Mouse (Mus musculus) heart, postnatal 0 days (tissue): ENCODE data around the gene Six5. TPM values are rescaled to one million over a fixed set of nuclear protein-coding genes. Genes with fewer than 3 reads are reported as not detected.

Experiments
- ATAC-seq: fragments of 200-750 bp; cut with Nextera tagmentation; 2 replicates; pipeline ENCODE4 v1.8.0; 2017; ENCODE audit warnings: low read depth, moderate number of reproducible peaks, moderate library complexity; ENCODE audit not compliant: insufficient read depth
- DNase-seq: peaks from one replicate; pipeline ENCODE4 v3.0.0-alpha.2; 2016; ENCODE audit warnings: low spot score
- H3K27ac ChIP-seq: fragments of 300-500 bp; sonication (generic); 2 replicates; pipeline ENCODE4 v1.5.1; 2014; ENCODE audit warnings: low read depth, mild to moderate bottlenecking
- H3K27me3 ChIP-seq: fragments of 300-500 bp; sonication (generic); 2 replicates; pipeline ENCODE4 v1.6.1; 2014; ENCODE audit warnings: low read length, mixed read lengths; ENCODE audit not compliant: control insufficient read depth, insufficient read depth
- H3K36me3 ChIP-seq: fragments of 300-500 bp; sonication (generic); replicated peaks from 2 replicates; pipeline ENCODE4 v1.6.1; 2014; ENCODE audit warnings: low read length, mixed read lengths; ENCODE audit not compliant: control insufficient read depth, insufficient read depth
- H3K4me1 ChIP-seq: fragments of 300-500 bp; sonication (generic); 2 replicates; pipeline ENCODE4 v1.6.1; 2014; ENCODE audit warnings: antibody characterized with exemption; ENCODE audit not compliant: control insufficient read depth, insufficient read depth
- H3K4me2 ChIP-seq: fragments of 300-500 bp; sonication (generic); 2 replicates; pipeline ENCODE4 v1.6.1; 2014; ENCODE audit warnings: low read depth, mild to moderate bottlenecking, low read length, moderate library complexity
- H3K4me3 ChIP-seq: fragments of 300-500 bp; sonication (generic); 2 replicates; pipeline ENCODE4 v1.5.1; 2014; ENCODE audit warnings: low read depth, low read length
- H3K9ac ChIP-seq: fragments of 300-500 bp; sonication (generic); replicated peaks from 2 replicates; pipeline ENCODE4 v1.6.1; 2014; ENCODE audit warnings: low read depth, low read length, mixed read lengths
- H3K9me3 ChIP-seq: fragments of 300-500 bp; sonication (generic); replicated peaks from 2 replicates; pipeline ENCODE4 v1.6.1; 2016; ENCODE audit warnings: low read length; ENCODE audit not compliant: control insufficient read depth
- CTCF ChIP-seq: IDR thresholded peaks from 2 replicates; pipeline ENCODE4 v1.5.1; 2016; ENCODE audit warnings: antibody characterized with exemption, control low read depth, low read depth
- EP300 ChIP-seq: IDR thresholded peaks from 2 replicates; pipeline ENCODE4 v1.6.1; 2016; ENCODE audit warnings: antibody characterized with exemption, low read depth
- WGBS: fragments of 180-500 bp; shearing (Covaris S2); extraction: QIAGEN DNeasy Blood & Tissue Kit; methylation state at CpG from one replicate; pipeline ENCODE4 v1.1.7; 2014; 5-methylcytosine and 5-hydroxymethylcytosine counted together
- polyA plus RNA-seq: library from polyadenylated mRNA; unstranded; fragments of >200 nt; fragmentation: Nextera tagmentation; extraction: Ambion mirVana; gene quantifications from 2 replicates; pipeline ENCODE4 v1.2.1, GENCODE M21; 2015
- total RNA-seq: library from RNA; depleted of rRNA; stranded (reverse); fragments of >200 nt; gene quantifications from 2 replicates; pipeline ENCODE4 v1.2.3, GENCODE M21; 2014; ENCODE audit warnings: low replicate concordance

Six5 gene
- total and polyA plus RNA-seq, 2 experiments from 2014 or later, result 3.8 to 21.0 TPM

DNA sequence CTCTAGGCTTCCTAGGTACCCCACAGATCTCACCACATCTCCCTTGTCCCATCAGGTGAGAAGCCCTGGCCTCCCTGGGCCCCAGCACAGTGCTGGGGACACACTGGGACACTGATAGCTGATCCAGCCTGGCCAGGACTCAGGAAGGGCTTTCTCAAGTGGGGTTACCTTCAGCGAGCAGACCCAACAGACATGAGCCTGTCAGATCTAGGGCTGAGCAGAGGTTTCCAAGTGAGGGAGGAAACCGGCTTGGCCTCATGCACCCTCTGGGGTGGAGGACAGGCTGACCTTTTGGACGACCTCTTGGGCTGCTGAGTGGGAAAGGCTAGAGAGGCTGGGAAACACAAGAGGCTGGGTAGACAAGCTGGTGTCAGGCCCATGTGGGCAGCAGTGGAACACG lies 43.2 kb upstream of the Six5 start:
- Histone ChIP-seq H3K9me3 (no peaks in the 10 kb centered on the region), H3K4me2 (no peak overlapping the region), H3K27ac (no peak overlapping the region), H3K4me1 (no peaks in the 10 kb centered on the region), H3K4me3 (no peak overlapping the region), H3K27me3 (no peaks in the 10 kb centered on the region), H3K36me3 (peaks cover 59% of the 10 kb centered on the region), H3K9ac (no peak overlapping the region)
- DNase-seq, result no peak
- TF ChIP-seq CTCF, result no peak
- TF ChIP-seq EP300, result no peak
- WGBS, result 55% methylated on average over 4 of the region's 4 CpGs
- no peak for ATAC-seq

DNA sequence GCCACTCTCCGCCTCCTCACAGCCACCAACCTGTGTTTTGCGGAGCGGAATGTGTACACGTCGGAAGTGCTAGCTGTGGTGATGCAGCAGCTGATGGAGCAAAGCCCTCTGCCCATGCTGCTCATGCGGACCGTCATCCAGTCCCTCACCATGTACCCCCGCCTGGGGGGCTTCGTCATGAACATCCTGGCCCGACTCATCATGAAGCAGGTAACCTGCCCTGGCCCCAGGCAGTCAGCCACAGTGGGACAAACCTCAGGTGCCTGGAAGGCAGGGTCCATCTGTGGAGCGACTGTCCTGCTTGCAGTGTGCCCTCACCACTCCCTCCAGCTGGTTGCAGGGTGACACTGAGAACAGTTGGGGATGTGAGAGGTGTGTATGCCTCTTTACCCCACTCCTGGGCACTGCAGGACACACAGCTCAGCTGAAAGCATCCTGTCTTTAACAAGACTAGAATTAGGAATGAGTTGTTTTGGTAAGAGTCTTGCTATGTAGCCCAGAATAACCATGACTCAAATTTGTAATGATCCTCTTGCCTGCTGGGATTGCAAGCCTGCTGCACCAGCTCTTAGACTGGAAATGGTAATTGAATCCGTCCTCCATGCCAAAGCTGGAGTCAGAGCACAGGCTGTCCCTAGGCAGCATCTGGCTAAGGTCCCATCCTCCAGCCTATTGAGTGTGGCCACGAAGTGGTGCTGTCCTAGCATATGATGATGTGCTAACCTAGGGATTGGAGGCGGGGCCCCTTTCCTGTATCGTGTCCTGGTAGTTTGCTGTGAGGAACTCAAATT lies 41.9 kb upstream of the Six5 start:
- Histone ChIP-seq H3K4me3 (no peak overlapping the region), H3K9ac (no peak overlapping the region), H3K9me3 (no peaks in the 10 kb centered on the region), H3K36me3 (peaks cover 45% of the 10 kb centered on the region), H3K27ac (no peak overlapping the region), H3K4me2 (no peak overlapping the region), H3K4me1 (no peaks in the 10 kb centered on the region), H3K27me3 (no peaks in the 10 kb centered on the region)
- WGBS, result 85% methylated on average over 15 of the region's 15 CpGs
- TF ChIP-seq EP300 (no peak), CTCF (no peak)
- ATAC-seq (no peak), DNase-seq (no peak)

DNA sequence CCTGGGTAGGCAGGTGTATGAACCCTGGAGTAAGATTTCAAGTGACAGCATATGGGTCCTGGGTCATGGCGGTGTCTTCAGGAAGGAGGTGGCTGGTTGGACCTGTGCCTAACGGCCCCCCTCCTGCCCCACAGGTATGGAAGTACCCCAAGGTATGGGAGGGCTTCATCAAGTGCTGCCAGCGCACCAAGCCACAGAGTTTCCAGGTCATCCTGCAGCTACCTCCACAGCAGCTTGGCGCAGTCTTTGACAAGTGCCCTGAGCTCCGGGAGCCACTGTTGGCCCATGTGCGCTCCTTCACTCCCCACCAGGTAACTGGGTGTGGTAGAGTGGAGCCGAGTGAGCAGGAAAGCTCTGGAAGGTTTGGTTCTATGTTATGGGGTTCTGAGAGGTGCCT lies 41.3 kb upstream of the Six5 start:
- Histone ChIP-seq H3K36me3 (peaks cover 39% of the 10 kb centered on the region), H3K4me2 (no peak overlapping the region), H3K27ac (no peak overlapping the region), H3K4me3 (no peak overlapping the region), H3K9me3 (no peaks in the 10 kb centered on the region), H3K4me1 (no peaks in the 10 kb centered on the region), H3K9ac (no peak overlapping the region), H3K27me3 (no peaks in the 10 kb centered on the region)
- ATAC-seq, result no peak
- WGBS, result 88% methylated on average over 7 of the region's 7 CpGs
- TF ChIP-seq CTCF (no peak), EP300 (no peak)
- DNase-seq, result no peak

DNA sequence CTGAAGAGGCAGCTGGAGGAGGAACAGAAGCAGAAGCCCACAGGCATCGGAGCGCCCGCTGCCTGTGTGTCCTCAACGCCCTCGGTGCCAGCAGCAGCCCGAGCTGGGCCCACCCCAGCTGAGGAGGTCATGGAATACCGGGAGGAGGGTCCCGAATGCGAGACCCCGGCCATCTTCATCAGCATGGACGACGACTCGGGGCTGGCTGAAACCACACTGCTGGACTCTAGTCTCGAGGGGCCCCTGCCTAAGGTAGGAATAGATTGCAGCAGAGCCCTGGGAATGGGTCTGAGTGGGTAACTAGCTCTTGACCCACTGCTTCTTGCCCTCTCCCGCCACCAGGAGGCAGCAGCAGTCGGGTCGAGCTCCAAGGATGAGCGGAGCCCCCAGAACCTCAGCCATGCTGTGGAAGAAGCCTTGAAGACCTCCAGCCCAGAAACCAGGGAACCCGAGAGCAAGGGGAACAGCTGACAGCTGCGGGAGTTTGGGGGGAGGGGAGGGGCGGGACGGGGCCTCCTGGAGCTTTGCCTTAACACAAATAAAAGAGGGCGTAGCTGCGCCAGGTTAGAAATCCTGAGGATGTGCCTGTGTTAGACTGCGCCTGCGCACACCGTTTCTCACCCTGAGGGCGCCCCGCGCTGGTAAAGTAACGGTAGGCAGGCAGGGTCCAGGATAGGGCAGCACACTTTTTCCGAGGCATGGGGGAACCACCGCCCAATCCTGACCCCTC lies 40.2 kb upstream of the Six5 start, which contains the start of gene Rsph6a:
Rsph6a (plus strand) TSS at position 644 of the 730 bp plus-strand sequence.
- TF ChIP-seq CTCF (peak; percentile 57), EP300 (no peak)
- no peak within 1 kb of the TSS for H3K4me2 ChIP-seq
- H3K4me1 ChIP-seq, result no peaks in the 10 kb centered on the region
- ATAC-seq (0 out of 2 replicates have a peak, but pooled peaks have one; percentile 34), DNase-seq (peak; percentile 32)
- no peak within 1 kb of the TSS for H3K4me3 ChIP-seq
- H3K9me3 ChIP-seq, result no peaks in the 10 kb centered on the region
- H3K9ac ChIP-seq, result no peak within 1 kb of the TSS
- H3K27ac ChIP-seq, result no peak within 1 kb of the TSS
- no peaks in the 10 kb centered on the region for H3K27me3 ChIP-seq
- peaks cover 28% of the 10 kb centered on the region for H3K36me3 ChIP-seq
- 31% methylated on average over 33 of the region's 33 CpGs for WGBS

DNA sequence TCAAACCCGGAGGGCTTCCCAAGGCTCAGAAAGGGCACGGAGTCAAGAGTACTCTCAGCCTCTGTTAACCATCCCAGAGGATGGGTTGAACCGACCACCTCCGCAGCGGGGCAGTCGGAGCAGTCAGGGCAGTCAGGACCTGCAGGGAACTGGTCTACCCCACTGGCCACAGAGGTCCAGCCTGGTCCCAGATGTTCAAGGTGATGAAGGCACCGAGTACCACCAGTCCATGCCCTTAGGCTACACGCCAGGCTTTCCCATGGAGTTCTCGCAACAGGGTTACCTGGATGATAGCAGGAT lies 39.7 kb upstream of the Six5 start:
- no peaks in the 10 kb centered on the region for H3K9me3 ChIP-seq
- H3K4me3 ChIP-seq, result no peak overlapping the region
- no peaks in the 10 kb centered on the region for H3K27me3 ChIP-seq
- no peak overlapping the region for H3K9ac ChIP-seq
- DNase-seq (no peak), ATAC-seq (0 out of 2 replicates have a peak, but pooled peaks have one; percentile 13)
- H3K27ac ChIP-seq, result no peak overlapping the region
- H3K4me1 ChIP-seq, result no peaks in the 10 kb centered on the region
- H3K4me2 ChIP-seq, result no peak overlapping the region
- WGBS, result 74% methylated on average over 9 of the region's 9 CpGs
- H3K36me3 ChIP-seq, result peaks cover 23% of the 10 kb centered on the region
- no peak for TF ChIP-seq EP300
- no peak for TF ChIP-seq CTCF
